Mouse (Mus musculus): ENCODE measurements around the gene Tsc22d3. TPM values are rescaled to one million over a fixed set of nuclear protein-coding genes. Genes with fewer than 3 reads are reported as not detected.

Tsc22d3 gene
- polyA plus RNA-seq, 1 experiment from 2014 or later: 133 TPM

GRCm38 (mm10) chrX:140538649-140539048, 61.8 kb downstream of the Tsc22d3 start:
- no peak overlapping the region for H3K4me3 ChIP-seq (ENCODE audit: low read depth, low read length)
- no peak overlapping the region for H3K9ac ChIP-seq (ENCODE audit: low read depth, low read length)
- H3K27me3 ChIP-seq (ENCODE audit: control insufficient read depth, insufficient read depth, low read depth, low read length): peaks cover 4% of the 10 kb centered on the region
- no peak for ATAC-seq
- no peak overlapping the region for H3K4me2 ChIP-seq (ENCODE audit: low read length)
- H3K4me1 ChIP-seq (ENCODE audit: control insufficient read depth, insufficient read depth, low read length): peaks cover 6% of the 10 kb centered on the region; the same call in 1 of the 2 replicates
- 91% methylated on average over 2 of the region's 2 CpGs for WGBS
- no peaks in the 10 kb centered on the region for H3K9me3 ChIP-seq (replicated peaks; ENCODE audit: control insufficient read depth, low read length, poor library complexity, severe bottlenecking)
- H3K36me3 ChIP-seq (ENCODE audit: control insufficient read depth, insufficient read depth, low read length): no peaks in the 10 kb centered on the region
- H3K27ac ChIP-seq (ENCODE audit: low read length): no peak overlapping the region

- 44% methylated on average over 6 of the region's 6 CpGs for WGBS
- H3K36me3 ChIP-seq (ENCODE audit: control insufficient read depth, insufficient read depth, low read length): no peaks in the 10 kb centered on the region
- no peak overlapping the region for H3K9ac ChIP-seq (ENCODE audit: low read depth, low read length)
- H3K9me3 ChIP-seq (replicated peaks; ENCODE audit: control insufficient read depth, low read length, poor library complexity, severe bottlenecking): no peaks in the 10 kb centered on the region
- H3K4me3 ChIP-seq (ENCODE audit: low read depth, low read length): no peak overlapping the region
- no peak overlapping the region for H3K27ac ChIP-seq (ENCODE audit: low read length)
- peaks cover 2% of the 10 kb centered on the region; the same call in 1 of the 2 replicates for H3K27me3 ChIP-seq (ENCODE audit: control insufficient read depth, insufficient read depth, low read depth, low read length)
- peaks cover 5% of the 10 kb centered on the region; the same call in 1 of the 2 replicates for H3K4me1 ChIP-seq (ENCODE audit: control insufficient read depth, insufficient read depth, low read length)
- H3K4me2 ChIP-seq (ENCODE audit: low read length): no peak overlapping the region
- no peak for ATAC-seq
Measured at GRCm38 (mm10) chrX:140537662-140538061, 62.8 kb downstream of the Tsc22d3 start.

GRCm38 (mm10) chrX:140535487-140535886, 65.0 kb downstream of the Tsc22d3 start:
- H3K4me3 ChIP-seq (ENCODE audit: low read depth, low read length): no peak overlapping the region
- H3K4me1 ChIP-seq (ENCODE audit: control insufficient read depth, insufficient read depth, low read length): no peaks in the 10 kb centered on the region
- H3K36me3 ChIP-seq (ENCODE audit: control insufficient read depth, insufficient read depth, low read length): no peaks in the 10 kb centered on the region
- no peak overlapping the region for H3K9ac ChIP-seq (ENCODE audit: low read depth, low read length)
- H3K9me3 ChIP-seq (replicated peaks; ENCODE audit: control insufficient read depth, low read length, poor library complexity, severe bottlenecking): no peaks in the 10 kb centered on the region
- H3K27ac ChIP-seq (ENCODE audit: low read length): no peak overlapping the region
- no peak for ATAC-seq
- H3K27me3 ChIP-seq (ENCODE audit: control insufficient read depth, insufficient read depth, low read depth, low read length): peaks cover 1% of the 10 kb centered on the region; the same call in 1 of the 2 replicates
- 75% methylated on average over 1 of the region's 1 CpGs for WGBS
- no peak overlapping the region for H3K4me2 ChIP-seq (ENCODE audit: low read length)

- H3K27me3 ChIP-seq (ENCODE audit: control insufficient read depth, insufficient read depth, low read depth, low read length): peaks cover 5% of the 10 kb centered on the region; the same call in 1 of the 2 replicates
- no peak overlapping the region for H3K27ac ChIP-seq (ENCODE audit: low read length)
- no peaks in the 10 kb centered on the region for H3K9me3 ChIP-seq (replicated peaks; ENCODE audit: control insufficient read depth, low read length, poor library complexity, severe bottlenecking)
- H3K4me1 ChIP-seq (ENCODE audit: control insufficient read depth, insufficient read depth, low read length): no peaks in the 10 kb centered on the region
- H3K9ac ChIP-seq (ENCODE audit: low read depth, low read length): no peak overlapping the region
- H3K36me3 ChIP-seq (ENCODE audit: control insufficient read depth, insufficient read depth, low read length): no peaks in the 10 kb centered on the region
- H3K4me2 ChIP-seq (ENCODE audit: low read length): no peak overlapping the region
- H3K4me3 ChIP-seq (ENCODE audit: low read depth, low read length): no peak overlapping the region
- 54% methylated on average over 3 of the region's 3 CpGs for WGBS
- ATAC-seq: no peak
Measured at GRCm38 (mm10) chrX:140534306-140534705, 66.2 kb downstream of the Tsc22d3 start.

GRCm38 (mm10) chrX:140532325-140532724, 68.1 kb downstream of the Tsc22d3 start:
- peaks cover 7% of the 10 kb centered on the region for H3K27me3 ChIP-seq (ENCODE audit: control insufficient read depth, insufficient read depth, low read depth, low read length)
- ATAC-seq: no peak
- no peaks in the 10 kb centered on the region for H3K4me1 ChIP-seq (ENCODE audit: control insufficient read depth, insufficient read depth, low read length)
- 91% methylated on average over 6 of the region's 6 CpGs for WGBS
- H3K27ac ChIP-seq (ENCODE audit: low read length): no peak overlapping the region
- H3K9me3 ChIP-seq (replicated peaks; ENCODE audit: control insufficient read depth, low read length, poor library complexity, severe bottlenecking): no peaks in the 10 kb centered on the region
- H3K9ac ChIP-seq (ENCODE audit: low read depth, low read length): no peak overlapping the region
- no peak overlapping the region for H3K4me2 ChIP-seq (ENCODE audit: low read length)
- H3K4me3 ChIP-seq (ENCODE audit: low read depth, low read length): no peak overlapping the region
- H3K36me3 ChIP-seq (ENCODE audit: control insufficient read depth, insufficient read depth, low read length): no peaks in the 10 kb centered on the region

GRCm38 (mm10) chrX:140531356-140531755, 69.1 kb downstream of the Tsc22d3 start:
- H3K36me3 ChIP-seq (ENCODE audit: control insufficient read depth, insufficient read depth, low read length): no peaks in the 10 kb centered on the region
- WGBS: 86% methylated on average over 2 of the region's 2 CpGs
- no peak overlapping the region for H3K4me2 ChIP-seq (ENCODE audit: low read length)
- H3K9me3 ChIP-seq (replicated peaks; ENCODE audit: control insufficient read depth, low read length, poor library complexity, severe bottlenecking): no peaks in the 10 kb centered on the region
- ATAC-seq: no peak
- H3K9ac ChIP-seq (ENCODE audit: low read depth, low read length): no peak overlapping the region
- peaks cover 7% of the 10 kb centered on the region for H3K27me3 ChIP-seq (ENCODE audit: control insufficient read depth, insufficient read depth, low read depth, low read length)
- H3K4me3 ChIP-seq (ENCODE audit: low read depth, low read length): no peak overlapping the region
- H3K27ac ChIP-seq (ENCODE audit: low read length): no peak overlapping the region
- no peaks in the 10 kb centered on the region for H3K4me1 ChIP-seq (ENCODE audit: control insufficient read depth, insufficient read depth, low read length)

GRCm38 (mm10) chrX:140530632-140531031, 69.8 kb downstream of the Tsc22d3 start:
- Histone ChIP-seq H3K4me2 (ENCODE audit: low read length) (no peak overlapping the region), H3K9me3 (replicated peaks; ENCODE audit: control insufficient read depth, low read length, poor library complexity, severe bottlenecking) (no peaks in the 10 kb centered on the region), H3K4me3 (ENCODE audit: low read depth, low read length) (no peak overlapping the region), H3K4me1 (ENCODE audit: control insufficient read depth, insufficient read depth, low read length) (no peaks in the 10 kb centered on the region), H3K36me3 (ENCODE audit: control insufficient read depth, insufficient read depth, low read length) (no peaks in the 10 kb centered on the region), H3K27ac (ENCODE audit: low read length) (no peak overlapping the region), H3K9ac (ENCODE audit: low read depth, low read length) (no peak overlapping the region), H3K27me3 (ENCODE audit: control insufficient read depth, insufficient read depth, low read depth, low read length) (peaks cover 7% of the 10 kb centered on the region)
- ATAC-seq: no peak
- 70% methylated on average over 5 of the region's 5 CpGs for WGBS

- no peak overlapping the region for H3K9ac ChIP-seq (ENCODE audit: low read depth, low read length)
- ATAC-seq: no peak
- no peak overlapping the region for H3K4me3 ChIP-seq (ENCODE audit: low read depth, low read length)
- no peaks in the 10 kb centered on the region for H3K9me3 ChIP-seq (replicated peaks; ENCODE audit: control insufficient read depth, low read length, poor library complexity, severe bottlenecking)
- H3K27me3 ChIP-seq (ENCODE audit: control insufficient read depth, insufficient read depth, low read depth, low read length): peaks cover 7% of the 10 kb centered on the region
- H3K36me3 ChIP-seq (ENCODE audit: control insufficient read depth, insufficient read depth, low read length): no peaks in the 10 kb centered on the region
- no peak overlapping the region for H3K27ac ChIP-seq (ENCODE audit: low read length)
- H3K4me1 ChIP-seq (ENCODE audit: control insufficient read depth, insufficient read depth, low read length): no peaks in the 10 kb centered on the region
- H3K4me2 ChIP-seq (ENCODE audit: low read length): no peak overlapping the region
- WGBS: 77% methylated on average over 5 of the region's 5 CpGs
Measured at GRCm38 (mm10) chrX:140529074-140529561, 71.3 kb downstream of the Tsc22d3 start.

GRCm38 (mm10) chrX:140527231-140527630, 73.2 kb downstream of the Tsc22d3 start:
- H3K9ac ChIP-seq (ENCODE audit: low read depth, low read length): no peak overlapping the region
- H3K9me3 ChIP-seq (replicated peaks; ENCODE audit: control insufficient read depth, low read length, poor library complexity, severe bottlenecking): no peaks in the 10 kb centered on the region
- no peaks in the 10 kb centered on the region for H3K4me1 ChIP-seq (ENCODE audit: control insufficient read depth, insufficient read depth, low read length)
- no peaks in the 10 kb centered on the region for H3K36me3 ChIP-seq (ENCODE audit: control insufficient read depth, insufficient read depth, low read length)
- no peak overlapping the region for H3K4me3 ChIP-seq (ENCODE audit: low read depth, low read length)
- 66% methylated on average over 6 of the region's 6 CpGs for WGBS
- no peak overlapping the region for H3K27ac ChIP-seq (ENCODE audit: low read length)
- ATAC-seq: no peak
- peaks cover 7% of the 10 kb centered on the region for H3K27me3 ChIP-seq (ENCODE audit: control insufficient read depth, insufficient read depth, low read depth, low read length)
- no peak overlapping the region for H3K4me2 ChIP-seq (ENCODE audit: low read length)
